Mouse (Mus musculus) C2C12 (cell line): ENCODE results near the gene Unc79.

Source experiments
- CTCF ChIP-seq: IDR thresholded peaks from one replicate; pipeline ENCODE4 v1.5.1; 2011; ENCODE audit not compliant: control insufficient read depth, insufficient read depth, insufficient read length
- MAX ChIP-seq: IDR thresholded peaks from one replicate; pipeline ENCODE4 v1.6.1; 2011; ENCODE audit warnings: mild to moderate bottlenecking, control low read depth

GRCm38 (mm10) chr12:103205561-103205960 is 256.9 kb downstream of the Unc79 start:
- TF ChIP-seq CTCF, result no peak
- TF ChIP-seq MAX, result no peak
